Mouse (Mus musculus) embryonic facial prominence, embryonic 10.5 days (tissue): ENCODE measurements around the gene Topors. TPM values are rescaled to one million over a fixed set of nuclear protein-coding genes. Genes with fewer than 3 reads are reported as not detected.
"Not testable (repeated sequence)": the region's sequence is repeated elsewhere in the genome, so short reads cannot be mapped to it uniquely, and the experiment has no call there.

ENCODE experiments used
- DNase-seq: peaks from one replicate; pipeline ENCODE4 v3.0.0-alpha.2; 2017; ENCODE audit warnings: low spot score
- H3K27ac ChIP-seq: fragments of 300-500 bp; sonication (generic); replicated peaks from 2 replicates; pipeline ENCODE4 v1.5.1; 2016; ENCODE audit warnings: mild to moderate bottlenecking
- H3K27me3 ChIP-seq: fragments of 300-500 bp; sonication (generic); replicated peaks from 2 replicates; pipeline ENCODE4 v1.6.1; 2016; ENCODE audit warnings: low read depth, mild to moderate bottlenecking; ENCODE audit not compliant: poor library complexity, severe bottlenecking
- H3K36me3 ChIP-seq: fragments of 300-500 bp; sonication (generic); replicated peaks from 2 replicates; pipeline ENCODE4 v1.6.1; 2016; ENCODE audit warnings: mild to moderate bottlenecking, moderate library complexity
- H3K4me1 ChIP-seq: fragments of 300-500 bp; sonication (generic); 2 replicates; pipeline ENCODE4 v1.6.1; 2016
- H3K4me3 ChIP-seq: fragments of 300-500 bp; sonication (generic); 2 replicates; pipeline ENCODE4 v1.5.1; 2016; ENCODE audit warnings: mild to moderate bottlenecking, moderate library complexity
- H3K9me3 ChIP-seq: fragments of 300-500 bp; sonication (generic); 2 replicates; pipeline ENCODE4 v1.6.1; 2016; ENCODE audit warnings: mild to moderate bottlenecking
- WGBS: fragments of 180-500 bp; shearing (Covaris S2); methylation state at CpG from one replicate; pipeline ENCODE4 v1.1.7; 2016; 5-methylcytosine and 5-hydroxymethylcytosine counted together
- polyA plus RNA-seq: library from polyadenylated mRNA; unstranded; fragments of >200 nt; fragmentation: Nextera tagmentation; extraction: Ambion mirVana; gene quantifications from 2 replicates; pipeline ENCODE4 v1.2.1, GENCODE M21; 2016

Topors gene
- polyA plus RNA-seq = 50.4 and 52.9 TPM in 2 replicates

- H3K27ac ChIP-seq = peak within 1 kb of the TSS; percentile 97
- peaks cover 61% of the 10 kb centered on the region for H3K36me3 ChIP-seq
- H3K9me3 ChIP-seq = no peaks in the 10 kb centered on the region
- WGBS = under 1% methylated on average over 38 of the region's 38 CpGs
- peak within 1 kb of the TSS; percentile 69 for H3K4me3 ChIP-seq
- H3K27me3 ChIP-seq = no peaks in the 10 kb centered on the region
- peaks cover 20% of the 10 kb centered on the region for H3K4me1 ChIP-seq
- peak; percentile 97 for DNase-seq
These were observed at the start of gene Topors, which contains the start of gene Smim27 for GRCm38 (mm10) chr4:40269430-40270032. Topors (minus strand) TSS chr4:40269850. Smim27 (plus strand) TSS chr4:40269579.

DNA sequence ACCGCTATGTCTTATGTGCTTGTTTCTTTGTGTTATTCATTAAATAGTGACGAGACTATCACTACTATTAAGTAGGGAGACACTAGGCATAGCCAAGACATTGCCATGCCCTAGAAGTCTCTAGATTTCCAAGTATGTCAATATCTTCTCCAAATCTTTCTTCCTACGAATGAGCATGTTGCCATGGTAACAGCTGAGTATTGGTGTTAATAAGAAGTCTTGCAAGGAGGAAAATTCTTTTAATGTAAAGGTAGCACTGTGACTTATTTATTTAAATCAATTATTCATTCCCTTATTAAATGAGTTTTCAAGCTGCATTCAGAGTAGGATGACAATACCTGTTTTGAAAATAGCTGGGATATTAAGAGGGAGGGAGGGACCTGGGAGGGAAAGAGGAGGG, 47.8 kb upstream of the Topors start:
- Histone ChIP-seq H3K4me1 (no peaks in the 10 kb centered on the region), H3K4me3 (no peak overlapping the region)
- WGBS = 88% methylated on average over 3 of the region's 3 CpGs

DNA sequence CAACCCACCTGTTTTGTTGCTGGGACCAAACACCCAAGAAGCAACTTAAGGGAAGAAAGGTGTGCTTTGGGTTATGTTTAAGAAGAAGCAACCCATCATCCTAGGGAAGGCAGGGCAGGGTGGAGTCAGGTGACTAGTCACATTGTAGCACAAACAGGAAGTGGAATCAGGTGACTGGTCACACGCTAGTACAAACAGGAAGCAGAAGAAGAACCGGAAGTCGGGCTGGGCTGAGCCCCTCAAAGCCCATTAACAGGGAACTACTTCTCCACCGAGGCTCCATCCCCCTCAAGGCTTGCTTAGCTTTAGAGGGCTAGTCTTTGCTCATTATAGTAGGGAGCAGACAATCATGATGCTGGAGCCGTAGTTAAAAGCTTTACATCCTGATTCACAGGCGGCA, 43.4 kb upstream of the Topors start:
- no peaks in the 10 kb centered on the region for H3K27me3 ChIP-seq
- H3K4me1 ChIP-seq = no peaks in the 10 kb centered on the region
- no peaks in the 10 kb centered on the region for H3K9me3 ChIP-seq
- no peak overlapping the region for H3K4me3 ChIP-seq
- 79% methylated on average over 6 of the region's 6 CpGs for WGBS
- no peak overlapping the region for H3K27ac ChIP-seq
- no peak for DNase-seq
- H3K36me3 ChIP-seq = no peaks in the 10 kb centered on the region

More for the DNA sequence above, 47.8 kb upstream of the Topors start:
- Histone ChIP-seq H3K27me3 (no peaks in the 10 kb centered on the region), H3K9me3 (no peaks in the 10 kb centered on the region), H3K36me3 (no peaks in the 10 kb centered on the region), H3K27ac (no peak overlapping the region)
- DNase-seq = no peak

GRCm38 (mm10) chr4:40312213-40312612, 42.6 kb upstream of the Topors start:
- H3K4me1 ChIP-seq = no peaks in the 10 kb centered on the region
- no peaks in the 10 kb centered on the region for H3K9me3 ChIP-seq
- no peak overlapping the region for H3K4me3 ChIP-seq
- no peak overlapping the region for H3K27ac ChIP-seq
- H3K36me3 ChIP-seq = no peaks in the 10 kb centered on the region
- DNase-seq = no peak
- no peaks in the 10 kb centered on the region for H3K27me3 ChIP-seq
- 92% methylated on average over 1 of the region's 1 CpGs for WGBS

- no peaks in the 10 kb centered on the region for H3K27me3 ChIP-seq
- WGBS = 83% methylated on average over 11 of the region's 11 CpGs
- no peak overlapping the region for H3K27ac ChIP-seq
- DNase-seq = no peak
- H3K9me3 ChIP-seq = no peaks in the 10 kb centered on the region
- no peaks in the 10 kb centered on the region for H3K4me1 ChIP-seq
- no peak overlapping the region for H3K4me3 ChIP-seq
- H3K36me3 ChIP-seq = no peaks in the 10 kb centered on the region
These were observed 41.2 kb upstream of the Topors start for GRCm38 (mm10) chr4:40310796-40311383.

- H3K9me3 ChIP-seq = no peaks in the 10 kb centered on the region
- H3K27me3 ChIP-seq = no peaks in the 10 kb centered on the region
- H3K27ac ChIP-seq = no peak overlapping the region
- H3K4me3 ChIP-seq = no peak overlapping the region
- H3K4me1 ChIP-seq = no peaks in the 10 kb centered on the region
- H3K36me3 ChIP-seq = no peaks in the 10 kb centered on the region
- DNase-seq = no peak
These were observed 40.0 kb upstream of the Topors start for GRCm38 (mm10) chr4:40309682-40310081.

GRCm38 (mm10) chr4:40302445-40303125, 32.9 kb upstream of the Topors start:
- DNase-seq = no peak
- Histone ChIP-seq H3K27ac (no peak overlapping the region), H3K4me3 (no peak overlapping the region), H3K4me1 (no peaks in the 10 kb centered on the region), H3K27me3 (no peaks in the 10 kb centered on the region), H3K36me3 (no peaks in the 10 kb centered on the region), H3K9me3 (no peaks in the 10 kb centered on the region)
- 85% methylated on average over 10 of the region's 10 CpGs for WGBS

DNA sequence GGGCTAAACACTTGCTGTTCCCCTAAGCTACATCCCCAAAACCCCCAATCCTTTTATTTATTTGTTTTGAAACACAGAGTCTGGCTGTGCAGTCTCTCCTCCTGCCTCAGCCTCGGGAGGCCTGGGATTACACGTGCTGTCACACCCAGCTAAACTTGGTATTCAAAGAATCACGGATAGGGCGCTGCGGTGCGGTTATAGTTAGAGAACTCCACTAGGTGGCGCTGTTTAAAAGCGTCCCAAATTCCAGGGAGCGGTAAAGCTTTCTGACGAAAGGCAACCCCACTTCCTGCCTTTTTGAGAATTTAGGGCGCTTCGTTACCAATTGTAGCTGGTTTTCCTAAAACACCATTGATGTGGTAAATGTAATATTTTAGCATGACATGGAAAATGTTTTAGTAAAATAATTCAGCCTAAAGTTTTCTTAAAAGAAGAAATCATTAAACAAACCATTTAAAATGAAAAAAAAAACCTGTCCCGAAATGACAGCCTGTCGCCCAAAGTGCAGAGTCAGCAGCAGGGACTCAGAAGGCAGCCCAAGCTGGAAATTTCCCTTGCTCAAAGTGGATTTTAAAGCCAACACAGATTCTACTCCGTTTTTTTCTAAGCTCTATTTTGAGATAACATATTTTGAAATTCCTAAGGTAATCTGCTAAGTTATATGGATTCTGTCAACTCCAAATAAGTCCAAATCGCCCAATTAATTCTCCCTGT, 31.6 kb upstream of the Topors start:
- H3K4me3 ChIP-seq = peak overlapping the region; percentile 21; the same call in 1 of the 2 replicates
- H3K4me1 ChIP-seq = no peaks in the 10 kb centered on the region

DNA sequence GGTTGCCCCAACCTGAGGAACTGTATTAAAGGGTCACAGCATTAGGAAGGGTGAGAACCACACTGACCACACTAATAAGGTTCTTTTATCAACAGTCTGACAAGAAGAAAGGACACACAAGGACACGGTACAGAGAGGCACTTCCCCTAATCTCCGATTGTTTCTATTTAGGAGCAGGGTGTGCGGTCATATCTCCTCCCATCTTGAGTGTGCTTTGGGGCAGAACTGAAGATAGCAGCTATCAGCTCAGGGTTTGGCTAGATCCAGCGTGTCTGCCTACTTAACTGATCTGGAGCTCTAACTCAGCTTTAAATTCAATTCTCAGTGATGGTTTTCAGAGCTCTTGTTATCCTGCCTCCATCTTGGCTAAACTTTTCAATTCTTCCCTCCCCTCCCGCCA, 29.5 kb upstream of the Topors start:
- DNase-seq = no peak
- Histone ChIP-seq H3K4me3 (no peak overlapping the region), H3K4me1 (no peaks in the 10 kb centered on the region), H3K36me3 (no peaks in the 10 kb centered on the region), H3K9me3 (peaks cover 4% of the 10 kb centered on the region; the same call in 1 of the 2 replicates), H3K27ac (no peak overlapping the region), H3K27me3 (no peaks in the 10 kb centered on the region)
- WGBS = 78% methylated on average over 5 of the region's 5 CpGs

More for the DNA sequence above, 31.6 kb upstream of the Topors start:
- Histone ChIP-seq H3K36me3 (no peaks in the 10 kb centered on the region), H3K27me3 (no peaks in the 10 kb centered on the region), H3K27ac (no peak overlapping the region), H3K9me3 (no peaks in the 10 kb centered on the region)
- WGBS = 14% methylated on average over 16 of the region's 16 CpGs
- peak; percentile 79 for DNase-seq

DNA sequence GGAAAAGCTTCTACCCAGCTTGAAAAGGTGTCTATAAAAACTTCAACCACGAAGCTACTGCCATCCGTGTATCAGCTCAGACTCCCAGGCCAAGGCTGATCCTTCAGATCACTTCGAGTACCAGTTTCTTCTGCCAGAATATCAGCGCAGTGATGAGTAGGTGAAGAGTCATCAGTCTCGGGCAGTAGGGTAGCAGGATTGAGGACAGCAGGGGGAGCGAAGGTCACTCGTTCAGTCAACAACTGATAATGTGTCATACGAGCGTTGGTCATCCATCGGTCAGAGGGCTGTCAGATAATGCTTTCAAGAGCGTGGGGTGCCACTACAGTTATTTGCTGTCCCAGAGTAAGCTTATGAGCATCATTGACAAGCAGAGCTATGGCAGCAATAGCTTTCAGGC, 21.9 kb upstream of the Topors start:
- H3K27me3 ChIP-seq, H3K36me3 ChIP-seq, H3K27ac ChIP-seq, H3K9me3 ChIP-seq, H3K4me3 ChIP-seq, H3K4me1 ChIP-seq, DNase-seq: not testable (repeated sequence)
- WGBS = 95% methylated on average over 11 of the region's 11 CpGs

GRCm38 (mm10) chr4:40289046-40289445, 19.4 kb upstream of the Topors start:
- 89% methylated on average over 2 of the region's 2 CpGs for WGBS
- Histone ChIP-seq H3K36me3 (no peaks in the 10 kb centered on the region), H3K4me3 (no peak overlapping the region)

GRCm38 (mm10) chr4:40287415-40287814, 17.8 kb upstream of the Topors start:
- no peaks in the 10 kb centered on the region for H3K4me1 ChIP-seq
- H3K9me3 ChIP-seq = peaks cover 3% of the 10 kb centered on the region; the same call in 1 of the 2 replicates
- WGBS = 83% methylated on average over 6 of the region's 6 CpGs
- H3K27me3 ChIP-seq = no peaks in the 10 kb centered on the region
- no peak for DNase-seq
- H3K27ac ChIP-seq = no peak overlapping the region
- no peaks in the 10 kb centered on the region for H3K36me3 ChIP-seq
- H3K4me3 ChIP-seq = no peak overlapping the region

More at GRCm38 (mm10) chr4:40289046-40289445, 19.4 kb upstream of the Topors start:
- Histone ChIP-seq H3K27me3 (no peaks in the 10 kb centered on the region), H3K9me3 (peaks cover 4% of the 10 kb centered on the region; the same call in 1 of the 2 replicates), H3K4me1 (no peaks in the 10 kb centered on the region), H3K27ac (no peak overlapping the region)
- no peak for DNase-seq
